Mouse (Mus musculus) kidney, adult 9 months (tissue): ENCODE data around the gene Npas2.

Source experiments
- DNase-seq: peaks from one replicate; pipeline ENCODE4 v3.0.0; 2022

Gene Npas2

DNA sequence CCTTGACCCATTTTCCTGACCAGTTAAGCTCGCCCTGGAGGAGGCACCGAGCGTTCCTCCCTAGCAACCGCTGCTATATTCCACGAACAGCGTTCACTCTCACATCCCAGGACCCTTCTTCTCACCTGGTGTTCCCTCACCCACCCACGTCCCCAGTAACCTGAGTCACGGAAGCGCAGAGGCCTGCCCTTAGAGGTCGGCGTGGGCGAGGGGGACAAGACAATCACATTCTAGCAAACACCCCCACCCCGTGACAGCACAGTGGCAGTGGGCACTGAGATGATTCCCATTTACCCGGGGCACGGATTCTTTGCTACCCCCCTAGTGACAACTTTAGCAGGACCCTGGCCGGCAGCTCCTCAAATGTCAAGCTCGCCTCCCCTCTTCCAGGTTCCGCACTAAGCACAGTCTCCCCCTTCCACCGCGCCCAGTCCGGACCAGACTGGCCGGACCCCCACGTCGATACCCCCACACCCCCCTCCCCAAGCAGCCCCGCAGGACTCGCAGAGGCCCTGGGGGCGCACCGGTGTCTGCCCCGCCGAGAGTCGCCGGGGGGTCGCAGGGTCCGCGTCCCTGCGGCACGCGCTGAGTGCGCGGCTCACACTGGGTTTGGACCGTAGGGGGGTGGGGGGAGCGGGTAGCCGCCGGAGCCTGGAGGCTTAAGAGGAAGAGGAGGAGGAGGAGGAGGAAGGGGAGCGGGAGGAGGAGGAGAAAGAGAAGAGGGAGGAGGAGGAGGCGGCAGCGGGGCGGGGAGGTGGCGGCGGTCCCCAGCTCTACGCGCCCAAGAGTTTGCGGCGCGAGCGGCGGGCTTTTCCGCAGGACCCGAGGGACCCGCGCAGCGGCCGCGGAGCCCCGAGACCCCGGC, at the start of gene Npas2:
TSS of gene Npas2 (plus strand) at position 735 of the 865 bp plus-strand sequence.
- no peak for DNase-seq

DNA sequence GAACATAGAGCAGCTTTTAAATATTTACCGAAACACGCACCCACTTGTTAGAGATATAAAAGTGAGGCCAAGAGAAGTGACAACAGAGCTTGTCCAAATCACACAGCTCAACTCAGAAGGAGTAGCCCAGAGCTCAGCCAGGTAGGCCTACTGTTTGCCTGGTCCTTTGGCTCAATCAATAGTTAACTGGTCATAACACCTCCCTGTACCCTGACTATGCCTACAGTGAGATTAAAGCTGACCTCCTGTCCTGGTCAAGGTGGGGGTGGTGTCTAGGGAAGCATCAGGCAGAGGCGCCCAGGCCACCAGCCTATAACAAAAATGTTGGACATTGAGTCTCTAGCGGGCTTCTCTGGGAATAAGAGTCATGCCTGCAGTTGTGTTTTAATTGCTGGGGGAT, 36.8 kb upstream of the Npas2 start:
- DNase-seq: no peak

DNA sequence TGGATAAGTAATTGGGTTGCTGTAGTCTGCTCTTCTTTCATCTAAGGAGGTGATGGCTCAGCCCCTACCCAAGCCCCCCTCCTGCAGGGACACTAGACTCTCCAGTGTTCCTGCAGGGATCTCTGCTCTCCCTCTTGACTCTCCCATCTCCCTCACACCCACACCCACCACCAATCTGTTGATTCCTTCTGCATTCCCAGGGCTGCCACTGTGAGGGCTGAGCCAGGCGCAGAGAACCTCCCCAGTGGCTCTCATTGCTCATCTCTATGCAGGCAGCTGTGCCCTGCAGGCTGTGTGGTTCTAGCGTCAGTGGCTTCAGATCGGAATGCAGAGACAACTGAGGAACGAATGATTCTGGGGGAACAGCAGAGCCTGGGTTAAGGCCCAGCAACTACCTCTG, 33.4 kb upstream of the Npas2 start:
- no peak for DNase-seq

DNA sequence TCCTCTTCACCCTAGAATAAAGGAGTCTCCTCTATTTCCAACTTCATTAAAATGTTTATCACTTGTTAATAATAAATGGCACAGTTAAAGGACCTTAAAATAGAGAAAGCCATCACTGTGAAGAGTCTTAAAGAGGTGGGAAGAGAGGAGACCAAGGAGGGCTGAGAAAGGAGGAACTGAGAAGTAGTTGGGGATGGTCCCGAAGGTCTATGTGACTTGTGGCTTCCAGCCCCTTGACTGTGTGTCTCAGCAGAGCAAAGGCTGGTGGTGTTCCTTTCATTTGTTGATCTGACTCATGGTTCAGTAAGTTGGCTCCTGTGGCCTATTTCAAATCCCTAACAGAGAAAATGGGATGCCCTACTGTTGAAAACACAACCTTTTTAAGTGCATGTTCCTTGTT, 30.5 kb upstream of the Npas2 start:
- no peak for DNase-seq

DNA sequence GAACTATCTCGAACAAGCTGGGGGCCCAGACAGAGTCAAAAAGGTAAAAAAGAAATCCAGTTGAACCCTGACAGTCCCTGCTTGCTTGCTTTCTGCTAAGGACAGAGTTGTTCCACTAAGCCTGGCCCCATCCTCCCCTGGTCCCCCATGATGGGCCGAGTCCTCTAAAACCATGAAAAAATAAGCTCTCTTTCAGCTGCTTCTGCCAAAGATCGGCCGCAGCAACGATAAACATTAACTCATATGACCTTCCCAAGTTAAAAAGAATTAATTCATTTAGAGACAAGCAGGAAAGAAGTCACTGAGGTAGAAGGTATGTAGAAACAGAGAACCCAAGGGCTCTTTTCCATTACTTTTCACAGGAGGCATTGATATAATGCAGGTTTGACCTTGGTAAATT, 16.8 kb upstream of the Npas2 start:
- peak; percentile 82 for DNase-seq

DNA sequence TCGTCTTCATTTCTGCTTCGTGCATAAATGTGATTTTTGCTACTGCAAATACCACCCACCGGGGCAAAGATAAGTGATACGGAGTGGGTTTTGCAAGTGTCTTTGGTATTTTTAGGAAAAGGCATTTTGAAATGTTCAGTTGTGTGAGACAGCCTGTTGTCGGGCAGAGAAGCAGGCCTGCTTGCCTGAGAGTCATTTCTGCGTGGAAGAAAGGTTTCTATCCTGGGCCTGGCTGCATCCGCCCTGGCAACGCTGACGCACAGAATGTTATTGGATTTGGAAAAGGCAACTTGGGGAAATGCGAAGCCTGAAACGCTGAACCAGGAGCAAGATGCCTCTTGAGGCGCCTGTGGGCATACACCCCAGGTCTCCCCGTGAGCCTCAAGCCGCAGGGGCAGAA, 16.3 kb upstream of the Npas2 start:
- DNase-seq: peak; percentile 11

DNA sequence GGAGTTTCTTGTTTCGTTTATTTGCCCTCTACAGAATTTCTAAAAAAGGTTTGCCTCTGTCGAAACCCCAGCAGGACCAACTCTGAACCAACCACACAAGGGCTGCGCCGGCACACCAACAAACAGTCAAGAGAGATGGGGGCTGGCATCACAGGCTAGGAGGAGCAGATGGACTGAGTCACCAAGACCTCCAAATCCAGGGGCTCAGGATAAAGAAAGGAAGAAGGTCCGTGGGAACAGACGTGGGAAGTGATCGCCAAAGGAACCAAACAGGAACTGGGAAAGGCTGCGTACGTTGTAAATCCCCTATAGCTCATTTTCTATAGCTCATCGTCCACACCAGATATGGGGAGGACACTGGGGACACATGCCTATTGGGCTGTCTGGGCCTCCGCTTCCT, 13.7 kb upstream of the Npas2 start:
- no peak for DNase-seq

DNA sequence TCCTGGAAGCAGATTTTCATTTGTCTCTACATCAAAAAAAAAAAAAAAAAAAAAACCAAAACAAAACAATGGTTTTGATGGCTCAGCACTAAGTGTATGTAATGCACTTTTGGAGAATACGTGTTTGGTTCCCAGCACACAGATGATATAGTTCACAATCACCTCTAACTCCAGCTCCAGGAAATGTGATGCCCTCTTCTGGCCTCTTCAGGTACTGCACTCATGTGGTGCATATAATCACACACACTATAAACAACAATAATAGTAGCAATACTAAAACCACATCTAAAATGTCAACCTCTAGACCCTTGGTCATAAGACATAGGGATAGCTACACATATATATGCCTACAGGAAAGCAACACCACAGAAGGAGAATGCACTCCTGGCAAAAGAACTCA, 13.0 kb upstream of the Npas2 start:
- DNase-seq: no peak

DNA sequence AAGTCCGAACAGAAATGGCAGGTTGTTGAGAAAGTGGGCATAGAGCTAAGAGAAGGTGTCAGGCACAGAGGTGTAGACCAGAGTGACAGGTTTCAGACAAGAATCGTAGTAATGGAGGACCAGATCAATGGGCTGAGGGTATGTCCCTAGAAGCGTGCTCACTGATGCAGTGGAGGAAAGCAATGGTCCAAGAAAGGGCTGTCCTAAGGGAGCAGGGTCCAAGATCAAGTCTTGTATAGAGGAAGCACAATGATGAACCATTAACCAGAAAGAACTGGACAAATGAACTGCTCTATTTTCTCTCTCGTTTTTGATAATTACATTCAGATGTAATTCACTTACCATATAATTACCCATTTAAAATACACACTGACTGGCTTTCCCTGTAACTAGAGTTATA, 11.6 kb upstream of the Npas2 start:
- DNase-seq: peak; percentile 72

DNA sequence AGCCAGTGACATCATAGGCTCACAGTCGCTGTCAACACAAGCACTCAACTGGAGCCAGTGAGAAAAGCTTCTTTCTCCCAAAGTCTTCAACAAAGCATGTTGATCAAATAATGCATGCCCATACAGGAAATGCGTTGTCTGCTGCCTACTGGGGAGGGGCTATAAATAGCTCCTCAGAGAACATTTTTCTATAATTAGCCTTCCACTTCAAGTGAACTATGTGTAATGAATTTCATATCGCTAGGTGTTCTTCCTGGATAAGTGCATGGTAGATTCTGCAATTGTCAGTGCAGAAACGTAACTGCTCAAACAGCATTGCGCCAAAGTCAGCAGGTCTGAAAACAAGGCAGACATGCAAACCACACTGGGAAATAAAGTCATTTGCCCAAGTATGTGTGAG, 7.7 kb upstream of the Npas2 start:
- DNase-seq: no peak

DNA sequence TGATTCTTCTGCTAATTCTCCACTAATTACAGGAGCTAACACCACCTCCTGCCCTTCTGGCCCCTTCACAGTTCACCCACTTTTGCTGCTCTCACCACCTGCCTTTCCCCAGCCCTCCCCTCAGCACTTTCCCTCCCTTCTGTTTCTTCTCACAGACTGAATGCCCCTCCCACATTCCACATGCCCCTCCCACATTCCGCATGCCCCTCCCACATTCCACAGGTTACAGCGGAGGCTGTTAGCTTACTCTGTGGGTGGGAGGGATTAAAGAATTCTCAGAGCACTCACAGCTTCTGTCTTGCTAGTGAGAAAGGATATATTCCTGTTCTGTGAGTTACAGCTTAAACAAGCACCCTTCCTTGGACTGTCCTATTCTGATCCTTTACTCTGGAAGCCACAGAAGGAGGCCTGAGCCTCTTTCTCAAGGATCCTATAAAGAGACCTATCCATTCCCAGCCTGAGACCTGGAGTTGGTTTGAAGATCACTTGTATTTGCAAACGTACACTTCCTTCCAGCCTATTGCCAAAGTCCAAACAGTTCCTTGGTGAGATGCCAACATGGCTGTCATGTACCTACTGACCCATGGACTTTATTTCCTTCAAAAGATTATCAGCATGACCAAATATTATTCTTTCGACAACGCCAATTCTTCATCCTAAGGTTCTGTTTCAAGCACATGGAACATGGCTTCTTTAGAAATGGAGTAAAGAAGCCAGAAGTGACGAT, 6.7 kb upstream of the Npas2 start:
- peak; percentile 86 for DNase-seq

DNA sequence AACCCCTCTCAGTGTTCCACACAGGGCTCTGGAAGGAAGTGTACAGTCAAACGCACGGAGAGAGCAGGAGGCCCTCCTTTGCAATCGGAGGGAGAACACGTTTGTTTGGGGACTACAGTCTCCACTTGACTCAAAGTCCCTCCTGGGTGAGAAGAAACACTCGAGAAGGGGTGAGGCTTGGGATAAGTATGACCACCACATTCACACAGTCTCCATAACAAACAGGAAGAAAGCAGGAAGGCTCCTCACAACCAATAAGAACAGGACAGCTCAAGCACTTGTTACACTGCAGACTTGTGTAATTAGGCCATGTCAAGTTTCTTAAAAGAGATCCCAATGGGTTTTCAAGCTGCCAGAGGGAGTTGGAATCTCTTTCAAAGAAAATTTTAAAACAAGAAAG, 2.4 kb upstream of the Npas2 start:
- DNase-seq: no peak

DNA sequence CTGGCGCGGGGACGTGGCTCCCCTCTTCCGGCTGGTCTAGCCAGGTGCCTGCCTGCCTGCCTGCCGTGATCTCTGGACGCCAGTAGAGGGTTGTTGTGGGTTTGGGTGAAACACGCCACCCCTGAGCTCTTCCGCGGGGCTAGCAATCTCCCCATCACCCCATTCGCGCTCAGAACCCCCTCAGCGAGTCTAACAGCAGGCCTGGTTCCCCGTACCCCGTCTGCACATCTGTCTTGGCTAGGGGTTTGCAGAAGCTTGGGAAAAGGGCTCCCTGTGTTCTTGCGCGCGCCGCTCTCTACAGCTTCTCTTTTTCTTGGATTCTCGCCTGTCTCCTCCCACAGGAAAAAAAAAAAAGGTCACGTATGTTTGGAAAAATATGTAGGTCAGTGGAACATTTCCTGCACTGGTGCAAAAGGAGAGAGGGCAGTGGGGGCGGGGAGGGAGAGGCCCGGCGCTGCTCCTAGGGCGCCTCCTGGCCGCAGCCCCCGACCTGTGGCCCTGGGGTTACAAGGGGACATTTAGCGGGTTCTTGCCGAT, 1.0 kb upstream of the Npas2 start:
- DNase-seq: peak; percentile 94

DNA sequence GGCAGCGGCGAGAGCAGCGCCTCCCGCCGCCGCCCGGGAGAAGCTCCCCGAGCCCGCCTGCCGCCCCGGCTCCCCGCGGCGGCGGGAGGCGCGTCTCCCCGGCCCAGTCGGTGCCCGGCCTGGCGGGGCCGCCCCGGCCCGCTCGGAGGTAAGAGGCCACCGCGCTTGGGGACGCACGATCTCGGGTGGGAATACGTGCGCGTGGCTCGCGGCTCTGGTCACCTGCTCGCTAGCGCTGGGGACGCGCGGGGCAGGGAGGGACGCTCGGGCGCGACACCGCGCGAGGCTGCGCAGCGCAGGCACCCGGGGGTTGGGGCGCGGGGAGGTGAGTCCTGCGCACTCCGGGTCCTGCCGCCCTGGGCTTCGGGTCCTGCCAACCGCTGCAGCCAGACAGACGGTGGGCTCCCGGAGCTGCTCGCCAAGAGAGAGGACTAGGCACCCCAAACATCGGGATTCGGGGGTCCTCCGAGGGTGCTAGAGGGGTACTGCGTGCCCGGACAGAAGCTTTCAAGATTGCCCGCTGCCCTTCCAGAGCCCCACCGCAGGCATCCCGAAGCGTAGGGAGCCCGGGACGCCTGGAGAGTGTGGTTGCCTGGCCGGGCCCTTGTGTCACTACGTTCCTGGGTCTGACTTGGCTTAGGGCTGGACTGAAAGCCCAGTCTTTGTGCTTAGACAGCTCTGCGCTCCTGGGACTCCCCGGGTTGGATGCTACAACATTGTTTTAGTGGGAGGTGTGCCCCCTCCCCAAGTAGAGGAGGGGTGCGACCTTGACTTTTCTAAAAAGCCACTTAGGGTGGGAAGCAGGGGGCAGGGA, 538 bp downstream of the Npas2 start:
- peak; percentile 17 for DNase-seq

DNA sequence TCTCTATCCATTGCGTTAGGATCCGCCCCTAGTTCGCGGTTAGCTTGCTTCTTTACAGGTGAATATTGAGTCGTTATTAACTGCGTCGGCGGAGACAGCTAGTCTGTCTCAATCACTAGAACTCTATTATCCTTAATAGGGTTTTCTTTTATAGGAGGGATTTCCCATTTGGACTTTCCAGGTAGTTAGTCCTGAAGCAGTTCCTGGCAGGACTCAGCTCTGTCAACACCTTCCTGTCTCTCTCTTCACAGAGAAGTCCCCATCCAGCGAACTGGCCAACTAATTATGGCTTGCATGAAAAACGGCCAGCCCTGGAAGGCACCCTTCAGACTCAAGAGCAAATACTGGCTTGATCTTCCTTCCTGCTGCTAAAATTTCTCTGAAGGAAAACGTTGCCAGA, 1.4 kb downstream of the Npas2 start:
- DNase-seq: no peak

DNA sequence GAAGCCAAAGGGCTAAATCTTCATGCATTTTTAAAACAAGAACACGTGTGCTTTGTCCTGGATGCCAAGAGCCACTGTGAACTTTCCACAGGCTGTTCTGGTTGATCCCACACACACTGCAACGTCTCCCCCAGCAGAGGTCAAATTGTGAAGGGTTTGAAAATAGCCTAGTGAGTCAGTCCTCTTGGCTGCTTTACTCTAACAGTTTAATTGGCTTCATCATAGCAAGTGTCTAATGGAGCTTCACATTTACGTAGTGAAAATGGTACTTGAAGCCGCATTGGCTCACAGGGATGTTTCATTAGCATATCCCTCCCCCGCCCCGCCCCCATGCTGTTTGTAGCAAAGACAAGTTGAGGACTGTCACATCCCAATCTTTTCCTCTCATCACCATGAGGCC, 2.6 kb downstream of the Npas2 start:
- no peak for DNase-seq

DNA sequence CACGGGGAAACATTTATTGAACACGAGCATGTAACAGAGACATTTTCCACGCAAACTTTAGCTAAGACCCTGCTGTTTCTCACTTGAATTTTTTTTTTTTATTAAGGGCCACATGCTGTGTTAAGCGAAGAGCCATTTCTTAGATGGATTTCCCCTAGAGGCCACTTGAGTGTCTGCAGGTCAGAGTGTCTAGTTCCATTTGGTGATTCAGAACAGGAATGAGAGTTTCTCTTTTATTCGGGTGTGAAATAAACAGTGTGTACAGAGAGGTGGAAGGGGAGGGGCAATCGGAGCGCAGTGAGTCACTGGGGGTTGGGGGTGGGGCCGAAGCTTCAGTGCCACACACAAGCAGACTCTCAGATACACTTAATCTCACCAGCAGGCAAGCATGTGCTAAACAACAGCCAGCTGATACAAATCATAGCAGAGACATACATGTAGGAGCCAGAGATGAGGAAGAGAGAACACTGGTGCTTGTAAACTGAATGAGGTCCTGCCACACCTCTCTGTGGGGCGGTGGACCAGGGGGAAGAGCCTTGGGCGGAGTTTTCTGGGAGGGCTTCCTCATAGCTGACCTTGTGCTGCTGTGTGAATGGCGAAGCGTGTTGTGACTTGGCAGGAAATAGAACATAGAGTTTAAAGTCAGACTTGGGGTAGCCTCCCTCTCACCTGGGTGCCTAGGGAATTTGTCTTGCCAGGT, 3.3 kb downstream of the Npas2 start:
- DNase-seq: peak; percentile 13

DNA sequence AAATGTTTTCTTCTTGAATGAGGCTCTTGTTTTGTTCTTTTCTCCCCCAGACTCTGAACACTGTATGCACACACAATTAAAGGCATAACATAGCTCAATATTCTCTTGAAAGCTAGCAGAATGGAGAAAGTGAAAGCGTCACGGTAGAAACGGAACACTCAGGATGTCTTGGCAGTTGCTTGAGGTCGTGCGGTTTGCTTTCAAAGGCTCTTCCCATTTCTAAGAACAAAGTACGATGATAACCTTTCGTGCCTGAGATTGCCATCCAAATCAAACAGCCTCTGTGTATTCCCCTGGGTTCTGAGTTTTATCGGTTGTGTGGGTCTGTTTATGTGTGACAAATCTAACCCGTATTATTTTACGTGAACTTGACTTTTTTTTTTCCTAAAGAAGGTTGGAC, 11.5 kb downstream of the Npas2 start:
- DNase-seq: no peak

DNA sequence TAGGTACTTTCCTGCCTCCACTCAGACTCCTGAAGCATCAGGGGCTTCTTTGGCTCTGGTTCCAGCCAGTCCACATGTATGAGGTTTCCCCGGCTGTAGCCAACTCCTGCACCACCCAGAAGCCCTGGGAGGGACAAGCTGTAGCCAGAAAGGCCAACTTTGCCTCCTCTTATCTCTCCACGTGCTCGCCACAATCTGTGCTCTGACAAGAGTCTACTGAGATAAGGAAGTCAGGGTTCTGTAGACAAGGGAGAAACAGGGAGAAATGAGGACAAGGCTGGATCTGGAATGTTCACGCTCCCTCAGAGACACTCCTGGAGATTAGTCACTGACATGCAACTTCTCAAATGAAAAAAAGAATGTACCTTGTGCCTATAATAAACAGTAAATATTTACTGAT, 12.2 kb downstream of the Npas2 start:
- DNase-seq: no peak

DNA sequence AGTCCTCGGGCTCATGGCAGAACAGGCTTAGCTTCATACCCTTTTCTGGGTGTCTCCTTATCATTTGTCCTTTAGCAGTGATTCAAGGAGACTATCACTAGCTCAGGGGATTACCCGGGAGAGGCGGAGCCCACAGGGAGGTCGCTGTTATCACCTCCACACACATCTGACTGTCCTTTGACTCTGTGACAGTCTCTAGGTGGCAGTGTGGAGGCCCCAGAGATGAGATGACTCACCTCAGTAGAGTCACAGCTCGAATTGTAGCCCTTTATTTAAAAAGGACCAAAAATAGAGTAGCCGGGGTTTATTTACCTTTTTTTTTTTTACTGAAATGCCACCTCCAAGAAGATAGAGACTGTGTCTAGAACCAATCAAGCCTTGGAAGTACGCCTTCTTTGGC, 13.4 kb downstream of the Npas2 start:
- DNase-seq: no peak

DNA sequence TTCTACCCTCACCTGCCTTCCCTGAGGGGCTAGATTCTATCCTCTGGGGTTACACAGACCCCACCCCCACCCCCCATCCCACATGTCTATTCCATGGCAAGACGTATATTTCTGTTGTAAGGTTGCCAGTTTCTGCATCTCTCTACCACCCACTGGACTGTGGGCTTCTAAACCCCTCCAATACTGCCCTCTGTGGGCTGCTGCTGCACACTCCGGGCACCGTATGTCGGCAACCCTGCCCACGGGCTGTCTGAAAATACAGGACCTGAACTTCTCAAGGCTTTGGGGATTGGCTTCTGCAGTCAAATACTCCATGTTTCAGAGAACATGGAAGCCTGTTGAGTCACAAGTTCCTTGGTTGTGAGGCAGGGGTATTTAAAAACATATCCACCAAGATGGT, 17.4 kb downstream of the Npas2 start:
- DNase-seq: no peak

DNA sequence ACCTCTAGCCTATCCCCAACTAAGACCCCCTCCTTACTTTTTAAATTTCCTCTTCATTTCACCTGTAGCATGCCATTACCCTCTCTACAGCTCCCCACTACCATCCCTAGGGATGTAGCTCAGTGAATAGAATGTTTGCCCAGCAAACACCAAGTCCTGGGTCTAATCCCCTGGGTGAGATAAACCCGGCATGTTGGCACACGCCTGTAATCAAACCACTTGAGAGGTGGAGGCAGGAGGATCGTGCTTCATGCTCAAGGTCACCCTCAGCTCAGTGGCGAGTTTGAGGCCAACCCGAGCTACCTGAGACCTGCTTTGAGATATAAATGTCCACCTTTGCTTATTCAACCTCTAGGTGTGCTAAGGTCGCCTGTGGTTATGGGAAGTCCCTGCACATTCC, 19.5 kb downstream of the Npas2 start:
- no peak for DNase-seq

DNA sequence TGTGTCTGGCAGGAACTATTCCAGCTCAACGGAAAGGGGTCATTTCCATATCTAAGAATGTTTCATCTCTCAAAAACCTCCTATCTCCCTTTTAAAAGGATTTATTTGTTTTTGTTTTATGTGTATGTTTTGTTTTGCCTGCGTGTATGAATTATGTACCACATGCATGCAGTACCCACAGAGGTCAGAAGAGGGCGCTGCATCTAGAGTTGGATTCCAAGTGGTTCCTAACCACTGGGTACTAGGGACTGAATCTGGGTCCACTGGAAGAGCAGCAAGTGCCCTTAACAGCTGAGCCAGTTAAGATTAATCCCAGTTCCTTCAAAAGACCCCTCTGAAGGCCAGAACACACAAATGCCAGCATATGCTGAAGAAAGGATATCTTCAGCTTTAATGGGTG, 24.1 kb downstream of the Npas2 start:
- DNase-seq: no peak
